Mouse (Mus musculus) left cerebral cortex, postnatal 36 days (tissue): ENCODE data around the gene Sigmar1. TPM values are rescaled to one million over a fixed set of nuclear protein-coding genes. Genes with fewer than 3 reads are reported as not detected.
"Not testable (repeated sequence)": the region's sequence is repeated elsewhere in the genome, so short reads cannot be mapped to it uniquely, and the experiment has no call there.

Experiments used
- DNase-seq, 2 experiments: peaks; one replicate each; pipeline ENCODE4 v3.0.0; 2021 to 2022; ENCODE audit warnings: low spot score in 2 of 2, mixed read lengths in 1 of 2
- intact Hi-C: fragments of 180-260 bp; cut with DNase I; formaldehyde crosslinking; loops from one replicate; pipeline ENCODE4 v1.15.1; 2025
- total RNA-seq, 2 experiments: library from RNA; stranded (reverse); gene quantifications; 2 replicates each; pipeline ENCODE4 v1.2.3; 2021

Sigmar1 gene
- total RNA-seq, 2 experiments from 2014 or later = 54.3 to 57.7 TPM

GRCm38 (mm10) chr4:41713197-41714067 is 42.5 kb downstream of the Sigmar1 start, which contains the start of gene Rpp25l:
Rpp25l (minus strand) TSS chr4:41713534.
- intact Hi-C loops = loop anchor here (1.0 kb wide), 1 partner anchor 27 kb away; no protein-coding TSS in a partner anchor
- peak; percentile 81 to 86 for DNase-seq

- DNase-seq = peak in 1 of 2 experiments; percentile 39
- intact Hi-C loops = no loop called here
Observed at GRCm38 (mm10) chr4:41712421-41713196, 43.3 kb downstream of the Sigmar1 start.

- no peak for DNase-seq
- intact Hi-C loops = no loop called here
Observed at GRCm38 (mm10) chr4:41711705-41712375, 44.1 kb downstream of the Sigmar1 start.

- intact Hi-C loops = no loop called here
- no peak for DNase-seq
Observed at GRCm38 (mm10) chr4:41710229-41710628, 45.7 kb downstream of the Sigmar1 start.

GRCm38 (mm10) chr4:41708192-41708745 is 47.7 kb downstream of the Sigmar1 start:
- DNase-seq = no peak
- intact Hi-C loops = loop anchor here (5.0 kb wide), 4 partner anchors 56 to 156 kb away; partner anchors contain the start of genes Dnaic1 and Fam219a

- intact Hi-C loops = loop anchor here (1.0 to 5.0 kb wide), 5 partner anchors 55 to 239 kb away; partner anchors contain the start of genes Dnaic1 and Fam219a
- DNase-seq = peak; percentile 74 to 80
Observed at GRCm38 (mm10) chr4:41707011-41707535, 48.9 kb downstream of the Sigmar1 start.

GRCm38 (mm10) chr4:41705922-41706754 is 49.8 kb downstream of the Sigmar1 start:
- DNase-seq = peak in 1 of 2 experiments; percentile 7
- intact Hi-C loops = loop anchor here (5.0 kb wide), 4 partner anchors 54 to 154 kb away; partner anchors contain the start of genes Dnaic1 and Fam219a

- intact Hi-C loops = loop anchor here (5.0 kb wide), 4 partner anchors 52 to 152 kb away; partner anchors contain the start of genes Dnaic1 and Fam219a
- no peak for DNase-seq
Observed at GRCm38 (mm10) chr4:41704651-41705050, 51.3 kb downstream of the Sigmar1 start.

GRCm38 (mm10) chr4:41702226-41702625 is 53.7 kb downstream of the Sigmar1 start:
- intact Hi-C loops, DNase-seq: not testable (repeated sequence)

- intact Hi-C loops, DNase-seq: not testable (repeated sequence)
Observed at GRCm38 (mm10) chr4:41700224-41700623, 55.7 kb downstream of the Sigmar1 start.

GRCm38 (mm10) chr4:41699783-41700182 is 56.2 kb downstream of the Sigmar1 start, which contains the start of gene Il11ra1:
Il11ra1 (plus strand) TSS chr4:41699989.
- DNase-seq, intact Hi-C loops: not testable (repeated sequence)

- intact Hi-C loops, DNase-seq: not testable (repeated sequence)
Observed at GRCm38 (mm10) chr4:41698421-41699016, 57.4 kb downstream of the Sigmar1 start.

- DNase-seq = peak; percentile 80 to 84
- intact Hi-C loops = not testable (repeated sequence)
Observed at GRCm38 (mm10) chr4:41696930-41697841, 58.8 kb downstream of the Sigmar1 start, which contains the start of gene Cntfr. Cntfr (minus strand) TSS chr4:41697089.

- DNase-seq = not testable (repeated sequence)
Observed at GRCm38 (mm10) chr4:41696452-41696851, 59.5 kb downstream of the Sigmar1 start.

GRCm38 (mm10) chr4:41695800-41696199 is 60.2 kb downstream of the Sigmar1 start:
- intact Hi-C loops = not testable (repeated sequence)

More at GRCm38 (mm10) chr4:41696452-41696851, 59.5 kb downstream of the Sigmar1 start:
- intact Hi-C loops = not testable (repeated sequence)

GRCm38 (mm10) chr4:41693511-41693910 is 62.4 kb downstream of the Sigmar1 start:
- intact Hi-C loops, DNase-seq: not testable (repeated sequence)

More at GRCm38 (mm10) chr4:41695800-41696199, 60.2 kb downstream of the Sigmar1 start:
- DNase-seq = not testable (repeated sequence)
